Mouse (Mus musculus) heart, embryonic 16.5 days (tissue): ENCODE data around the gene Fbln5. TPM values are rescaled to one million over a fixed set of nuclear protein-coding genes. Genes with fewer than 3 reads are reported as not detected.

Experiments used
- ATAC-seq: fragments of 200-750 bp; cut with Nextera tagmentation; replicated peaks from 2 replicates; pipeline ENCODE4 v1.8.0; 2017; ENCODE audit warnings: moderate number of reproducible peaks; ENCODE audit not compliant: insufficient read depth, low FRiP score; ENCODE audit errors: extremely low read depth
- H3K27ac ChIP-seq: fragments of 300-500 bp; sonication (generic); 2 replicates; pipeline ENCODE4 v1.5.1; 2014; ENCODE audit warnings: mild to moderate bottlenecking, low read length, control low read depth, moderate library complexity
- H3K27me3 ChIP-seq: fragments of 300-500 bp; sonication (generic); 2 replicates; pipeline ENCODE4 v1.6.1; 2014; ENCODE audit warnings: low read length, mixed read lengths; ENCODE audit not compliant: control insufficient read depth, insufficient read depth
- H3K36me3 ChIP-seq: fragments of 300-500 bp; sonication (generic); 2 replicates; pipeline ENCODE4 v1.6.1; 2014; ENCODE audit not compliant: control insufficient read depth, insufficient read depth
- H3K4me1 ChIP-seq: fragments of 300-500 bp; sonication (generic); 2 replicates; pipeline ENCODE4 v1.6.1; 2014; ENCODE audit warnings: low read length, mixed read lengths; ENCODE audit not compliant: control insufficient read depth, insufficient read depth
- H3K4me2 ChIP-seq: fragments of 300-500 bp; sonication (generic); 2 replicates; pipeline ENCODE4 v1.6.1; 2014; ENCODE audit warnings: low read depth, mild to moderate bottlenecking, control low read depth, low read length
- H3K4me3 ChIP-seq: fragments of 300-500 bp; sonication (generic); 2 replicates; pipeline ENCODE4 v1.5.1; 2014; ENCODE audit warnings: mild to moderate bottlenecking, control low read depth, low read length
- H3K9ac ChIP-seq: fragments of 300-500 bp; sonication (generic); 2 replicates; pipeline ENCODE4 v1.6.1; 2014; ENCODE audit warnings: low read length, control low read depth
- H3K9me3 ChIP-seq: fragments of 300-500 bp; sonication (generic); replicated peaks from 2 replicates; pipeline ENCODE4 v1.6.1; 2016; ENCODE audit warnings: low read length; ENCODE audit not compliant: control insufficient read depth
- WGBS: fragments of 180-500 bp; shearing (Covaris S2); extraction: QIAGEN DNeasy Blood & Tissue Kit; methylation state at CpG from one replicate; pipeline ENCODE4 v1.1.7; 2014; 5-methylcytosine and 5-hydroxymethylcytosine counted together
- polyA plus RNA-seq: library from polyadenylated mRNA; unstranded; fragments of >200 nt; fragmentation: Nextera tagmentation; extraction: Ambion mirVana; gene quantifications from 2 replicates; pipeline ENCODE4 v1.2.1, GENCODE M21; 2015

The Fbln5 gene
- polyA plus RNA-seq, 1 experiment from 2014 or later = 125 TPM

GRCm38 (mm10) chr12:101798189-101798922 lies 20.5 kb downstream of the Fbln5 start:
- H3K36me3 ChIP-seq = no peaks in the 10 kb centered on the region
- no peak overlapping the region for H3K4me2 ChIP-seq
- H3K27ac ChIP-seq = no peak overlapping the region
- H3K4me3 ChIP-seq = no peak overlapping the region
- no peak for ATAC-seq
- H3K27me3 ChIP-seq = no peaks in the 10 kb centered on the region
- no peak overlapping the region for H3K9ac ChIP-seq
- H3K4me1 ChIP-seq = no peaks in the 10 kb centered on the region
- H3K9me3 ChIP-seq = no peaks in the 10 kb centered on the region
- WGBS = 60% methylated on average over 7 of the region's 7 CpGs

GRCm38 (mm10) chr12:101794458-101794857 lies 24.4 kb downstream of the Fbln5 start:
- H3K9me3 ChIP-seq = no peaks in the 10 kb centered on the region
- 71% methylated on average over 3 of the region's 3 CpGs for WGBS

DNA sequence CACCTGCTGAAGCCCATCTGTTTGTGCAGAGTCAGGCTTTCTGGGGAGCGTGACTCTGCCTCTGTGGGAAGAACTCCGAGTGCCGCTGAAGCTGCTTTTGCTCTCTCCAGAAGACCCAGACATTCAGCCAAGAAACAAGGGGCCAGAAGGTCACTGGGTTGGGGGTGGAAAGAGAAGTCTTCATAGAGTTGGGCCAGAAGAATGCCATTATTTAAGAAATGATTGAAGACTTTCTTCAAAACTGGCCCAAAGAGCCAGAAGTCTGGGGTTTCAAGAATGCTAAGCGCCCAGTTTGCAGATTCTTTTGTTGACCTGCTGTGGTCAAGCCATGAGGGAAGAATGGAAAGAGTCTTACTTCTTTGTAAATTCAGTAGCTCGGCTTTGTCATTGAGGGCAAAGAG lies 25.6 kb downstream of the Fbln5 start:
- no peaks in the 10 kb centered on the region for H3K36me3 ChIP-seq
- WGBS = 70% methylated on average over 5 of the region's 5 CpGs
- no peak overlapping the region for H3K4me3 ChIP-seq
- no peak overlapping the region for H3K4me2 ChIP-seq
- no peak for ATAC-seq
- H3K4me1 ChIP-seq = no peaks in the 10 kb centered on the region
- no peaks in the 10 kb centered on the region for H3K9me3 ChIP-seq
- no peaks in the 10 kb centered on the region for H3K27me3 ChIP-seq
- H3K27ac ChIP-seq = no peak overlapping the region
- no peak overlapping the region for H3K9ac ChIP-seq

More at GRCm38 (mm10) chr12:101794458-101794857, 24.4 kb downstream of the Fbln5 start:
- ATAC-seq = no peak
- no peaks in the 10 kb centered on the region for H3K27me3 ChIP-seq
- H3K4me1 ChIP-seq = no peaks in the 10 kb centered on the region
- no peak overlapping the region for H3K9ac ChIP-seq
- no peaks in the 10 kb centered on the region for H3K36me3 ChIP-seq
- H3K4me3 ChIP-seq = no peak overlapping the region
- H3K27ac ChIP-seq = no peak overlapping the region
- H3K4me2 ChIP-seq = no peak overlapping the region

DNA sequence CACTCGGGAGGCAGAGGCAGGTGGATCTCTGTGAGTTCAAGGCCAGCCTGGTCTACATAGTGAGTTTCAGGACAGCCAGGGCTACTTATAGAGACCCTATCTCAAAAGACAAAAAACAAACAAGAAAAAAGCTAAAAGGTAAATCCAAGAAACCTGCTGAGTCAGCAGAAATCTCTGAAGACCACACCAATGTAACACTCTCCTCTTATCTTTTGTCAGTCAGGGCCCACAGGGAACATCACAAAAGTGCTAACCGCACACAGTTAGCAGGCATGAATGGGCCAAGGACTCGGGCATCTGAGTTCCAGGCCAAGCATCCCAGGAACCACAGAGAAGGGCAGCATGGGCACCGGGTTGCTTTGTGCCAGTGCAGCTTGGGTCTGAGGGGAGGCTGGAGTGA lies 26.2 kb downstream of the Fbln5 start:
- WGBS = 79% methylated on average over 4 of the region's 4 CpGs
- no peaks in the 10 kb centered on the region for H3K9me3 ChIP-seq
- H3K27me3 ChIP-seq = no peaks in the 10 kb centered on the region

DNA sequence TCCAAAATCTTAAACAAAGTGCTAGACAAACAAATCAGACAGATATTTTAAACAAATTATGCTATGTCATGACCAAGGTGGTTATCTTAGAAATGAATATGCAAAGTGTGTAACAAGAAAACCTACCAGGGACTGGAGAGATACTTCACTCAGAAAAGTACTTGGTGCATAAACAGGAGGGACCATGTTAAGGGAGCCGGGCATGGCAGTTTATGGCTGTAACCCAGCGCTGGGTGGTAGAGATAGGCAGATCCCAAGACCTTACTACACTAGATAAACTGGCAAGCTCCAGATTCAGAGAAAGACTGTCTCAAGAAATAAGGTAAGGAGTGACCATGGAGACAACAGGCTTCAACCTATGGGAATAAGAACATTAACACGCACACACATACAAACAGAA lies 29.1 kb downstream of the Fbln5 start:
- no peak for ATAC-seq
- Histone ChIP-seq H3K27ac (no peak overlapping the region), H3K36me3 (no peaks in the 10 kb centered on the region), H3K4me3 (no peak overlapping the region), H3K4me1 (no peaks in the 10 kb centered on the region), H3K4me2 (no peak overlapping the region), H3K9me3 (0 out of 2 replicates have a peak, but pooled peaks cover 2% of the 10 kb centered on the region), H3K9ac (no peak overlapping the region), H3K27me3 (no peaks in the 10 kb centered on the region)
- 85% methylated on average over 3 of the region's 3 CpGs for WGBS

More for the DNA sequence above, 26.2 kb downstream of the Fbln5 start:
- Histone ChIP-seq H3K9ac (no peak overlapping the region), H3K27ac (no peak overlapping the region), H3K4me1 (no peaks in the 10 kb centered on the region), H3K4me2 (no peak overlapping the region), H3K4me3 (no peak overlapping the region), H3K36me3 (no peaks in the 10 kb centered on the region)
- no peak for ATAC-seq

- ATAC-seq = no peak
- Histone ChIP-seq H3K4me1 (no peaks in the 10 kb centered on the region), H3K9ac (no peak overlapping the region), H3K27me3 (no peaks in the 10 kb centered on the region), H3K36me3 (no peaks in the 10 kb centered on the region), H3K9me3 (0 out of 2 replicates have a peak, but pooled peaks cover 2% of the 10 kb centered on the region), H3K4me3 (no peak overlapping the region), H3K27ac (no peak overlapping the region), H3K4me2 (no peak overlapping the region)
- 72% methylated on average over 3 of the region's 3 CpGs for WGBS
Observed at GRCm38 (mm10) chr12:101789250-101789649, 29.6 kb downstream of the Fbln5 start.

- WGBS = 51% methylated on average over 2 of the region's 2 CpGs
- H3K4me2 ChIP-seq = no peak overlapping the region
- H3K9ac ChIP-seq = no peak overlapping the region
- no peaks in the 10 kb centered on the region; the same call in 1 of the 2 replicates for H3K4me1 ChIP-seq
- no peaks in the 10 kb centered on the region for H3K27me3 ChIP-seq
- H3K36me3 ChIP-seq = no peaks in the 10 kb centered on the region
- ATAC-seq = no peak
- no peak overlapping the region for H3K27ac ChIP-seq
- H3K4me3 ChIP-seq = no peak overlapping the region
- 0 out of 2 replicates have a peak, but pooled peaks cover 2% of the 10 kb centered on the region for H3K9me3 ChIP-seq
Observed at GRCm38 (mm10) chr12:101782787-101783186, 36.1 kb downstream of the Fbln5 start.

DNA sequence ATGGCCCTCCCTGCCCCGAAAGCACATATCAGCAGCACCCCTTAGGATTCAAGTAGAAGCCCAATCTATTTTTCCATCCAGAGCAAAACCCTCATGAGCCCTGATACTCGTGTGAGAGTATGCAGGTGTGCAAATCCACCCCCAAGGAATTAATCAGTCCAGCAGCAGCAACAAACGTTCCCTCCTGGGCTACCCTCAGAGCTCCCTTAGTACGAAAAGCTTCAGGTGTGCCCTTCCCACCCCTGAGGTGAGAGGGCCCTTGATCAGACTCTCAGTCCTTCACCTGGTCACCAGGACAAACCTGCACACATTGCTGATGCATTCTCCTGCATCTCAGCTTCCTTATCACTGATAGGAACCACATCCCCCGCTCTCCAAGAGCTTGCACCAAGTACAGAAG lies 37.9 kb downstream of the Fbln5 start:
- Histone ChIP-seq H3K4me1 (peaks cover 9% of the 10 kb centered on the region), H3K9me3 (0 out of 2 replicates have a peak, but pooled peaks cover 2% of the 10 kb centered on the region), H3K4me2 (no peak overlapping the region), H3K36me3 (no peaks in the 10 kb centered on the region), H3K27ac (no peak overlapping the region), H3K9ac (no peak overlapping the region), H3K27me3 (no peaks in the 10 kb centered on the region), H3K4me3 (no peak overlapping the region)
- no peak for ATAC-seq
- WGBS = 65% methylated on average over 5 of the region's 5 CpGs

- Histone ChIP-seq H3K4me3 (no peak overlapping the region), H3K36me3 (no peaks in the 10 kb centered on the region), H3K9ac (no peak overlapping the region), H3K27me3 (no peaks in the 10 kb centered on the region), H3K9me3 (no peaks in the 10 kb centered on the region), H3K27ac (peak overlapping the region; percentile 26; the same call in 1 of the 2 replicates), H3K4me2 (no peak overlapping the region), H3K4me1 (peaks cover 9% of the 10 kb centered on the region)
- ATAC-seq = peak; percentile 23
- WGBS = 36% methylated on average over 9 of the region's 9 CpGs
Observed at GRCm38 (mm10) chr12:101777613-101778325, 41.1 kb downstream of the Fbln5 start.
